ENCODE assay signal across 10 mouse cellular contexts in the genomic region with DNA sequence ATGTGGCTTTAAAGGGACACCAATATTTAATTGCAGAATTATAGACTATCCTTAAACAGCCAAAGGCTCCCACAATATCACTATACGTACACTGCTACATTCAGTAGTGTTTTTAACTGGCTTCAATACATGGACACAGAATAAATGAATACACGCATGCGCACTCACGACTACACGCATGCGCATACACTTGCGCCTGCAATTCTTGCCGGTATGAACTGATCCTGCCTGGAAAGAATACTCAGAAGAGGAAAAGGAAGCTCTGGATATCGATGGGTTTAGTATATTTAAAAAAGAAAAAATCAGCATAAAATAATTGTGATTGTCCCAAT.
A peak's percentile ranks its signal among the peaks of the same experiment; 100 is the strongest.
DNase-seq lines count a peak whose midpoint lies in the region; ATAC-seq and TF ChIP-seq lines count a peak whose summit lies in the region.
"Had no signal": no experiment of that assay in that cellular context is flagged by ENCODE, and none has a peak within 500 bp of the region (broad histone marks: within the 10 kb centered on the region; RNA-seq: fewer than 3 reads in every experiment).

No protein-coding gene starts in this region.

- peak; percentile 98 for ATAC-seq in frontal cortex, adult (ENCODE audit: low TSS enrichment)
- no peak for ATAC-seq in neural tube, embryonic 15.5 days (ENCODE audit: low FRiP score)

- H3K27ac ChIP-seq in neural tube, embryonic 15.5 days (replicated peaks): peak overlapping the region; percentile 76
- no peak overlapping the region for H3K27ac ChIP-seq in thymus, adult 2 months (ENCODE audit: control insufficient read depth, insufficient read depth, low read length)
- H3K27ac ChIP-seq: lung, embryonic 15.5 days; stomach, postnatal 0 days had no signal

- no peak for TF ChIP-seq CTCF in thymus, adult 2 months (IDR thresholded peaks at IDR 0.05; ENCODE audit: borderline replicate concordance, control insufficient read depth, extremely low read depth, insufficient read depth, low read length, poor library complexity)

- WGBS in neural tube, embryonic 15.5 days: 72% methylated on average over 9 of the region's 9 CpGs
- 97% methylated on average over 9 of the region's 9 CpGs for WGBS in thymus, adult 2 months

- H3K4me1 ChIP-seq in neural tube, embryonic 15.5 days: peaks cover 12% of the 10 kb centered on the region
- no peaks in the 10 kb centered on the region for H3K4me1 ChIP-seq in thymus, adult 2 months (replicated peaks; ENCODE audit: control insufficient read depth, insufficient read depth, low read length)

- H3K36me3 ChIP-seq in neural tube, embryonic 15.5 days: no peaks in the 10 kb centered on the region
- no peaks in the 10 kb centered on the region for H3K36me3 ChIP-seq in thymus, adult 2 months (ENCODE audit: control insufficient read depth, insufficient read depth, low read length)
- H3K36me3 ChIP-seq: lung, embryonic 15.5 days had no signal

- H3K27me3 ChIP-seq in neural tube, embryonic 15.5 days (replicated peaks): 0 out of 2 replicates have a peak, but pooled peaks cover 4% of the 10 kb centered on the region
- H3K27me3 ChIP-seq in thymus, adult 2 months (ENCODE audit: control insufficient read depth, insufficient read depth, low read length): no peaks in the 10 kb centered on the region

- no peak overlapping the region for H3K4me3 ChIP-seq in neural tube, embryonic 15.5 days (replicated peaks)
- no peak overlapping the region for H3K4me3 ChIP-seq in thymus, adult 2 months (ENCODE audit: control insufficient read depth, insufficient read depth, low read length)
- H3K4me3 ChIP-seq: lung, embryonic 15.5 days had no signal

- intact Hi-C loops in heart, postnatal 36 days (cut with DNase I): no loop called here

- TF ChIP-seq POLR2A in thymus, adult 2 months (IDR thresholded peaks at IDR 0.05; ENCODE audit: control insufficient read depth, extremely low read depth, insufficient read depth, low read length, poor library complexity): no peak

- no peak overlapping the region for H3K9ac ChIP-seq in neural tube, embryonic 15.5 days (replicated peaks)
- H3K9ac ChIP-seq: lung, embryonic 15.5 days had no signal

- peak; percentile 32 to 43 for DNase-seq in cerebellum, postnatal 14 days
- peak; percentile 86 to 89 for DNase-seq in left cerebral cortex, adult 18-20 months (ENCODE audit: low spot score in 2 of 2)
- DNase-seq in thymus, adult 2 months: no peak
- no peak for DNase-seq in lung, postnatal 14 days
- DNase-seq in heart, postnatal 36 days: no peak
- DNase-seq in spleen, postnatal 14 days (ENCODE audit: low spot score in 2 of 2): no peak

- H3K4me2 ChIP-seq in neural tube, embryonic 15.5 days: peak overlapping the region; percentile 41
- H3K4me2 ChIP-seq: lung, embryonic 15.5 days had no signal

- no peaks in the 10 kb centered on the region for H3K9me3 ChIP-seq in neural tube, embryonic 15.5 days (replicated peaks)
- H3K9me3 ChIP-seq: lung, embryonic 15.5 days had no signal

Comparison
In these comparisons a context has a peak if more than half of its experiments do, and no peak if none do; other contexts are left out.
1. DNase-seq: peak in cerebellum, postnatal 14 days (2 of 2) and left cerebral cortex, adult 18-20 months (2 of 2); none in thymus, adult 2 months (single experiment), lung, postnatal 14 days (single experiment), heart, postnatal 36 days (0 of 2) and spleen, postnatal 14 days (0 of 2).